Mouse (Mus musculus) CD4-positive, CD25-positive, alpha-beta regulatory T cell, adult 4 months (primary cell): ENCODE results near the gene Hey2. TPM values are rescaled to one million over a fixed set of nuclear protein-coding genes. Genes with fewer than 3 reads are reported as not detected.

Experiments used
- ATAC-seq: one replicate; pipeline ENCODE4 v1.8.0; 2017
- polyA plus RNA-seq, 2 experiments: library from polyadenylated mRNA; unstranded; fragments of 100-300 nt; shearing (Covaris generic); gene quantifications; one replicate each; pipeline ENCODE4 v1.2.1; 2017

The Hey2 gene
- under 1 TPM in 1 of 2 experiments, not detected in 1; 0.15 TPM for polyA plus RNA-seq

- peak; percentile 92 for ATAC-seq
These were observed at the start of gene Hey2 for GRCm38 (mm10) chr10:30842643-30843437. Gene Hey2 (minus strand): TSS chr10:30842801.

- ATAC-seq = no peak
These were observed 40.6 kb upstream of the Hey2 start for GRCm38 (mm10) chr10:30883085-30883760.

GRCm38 (mm10) chr10:30881109-30881508, 38.5 kb upstream of the Hey2 start:
- no peak for ATAC-seq

GRCm38 (mm10) chr10:30845101-30845825, 2.7 kb upstream of the Hey2 start:
- no peak for ATAC-seq

GRCm38 (mm10) chr10:30844191-30845010, 1.8 kb upstream of the Hey2 start:
- no peak for ATAC-seq

- no peak for ATAC-seq
These were observed 1.0 kb upstream of the Hey2 start for GRCm38 (mm10) chr10:30843438-30844190.

GRCm38 (mm10) chr10:30842228-30842627, 373 bp downstream of the Hey2 start:
- ATAC-seq = peak; percentile 5

GRCm38 (mm10) chr10:30840824-30841223, 1.8 kb downstream of the Hey2 start:
- no peak for ATAC-seq

GRCm38 (mm10) chr10:30838188-30838587, 4.4 kb downstream of the Hey2 start:
- no peak for ATAC-seq

- ATAC-seq = peak; percentile 86
These were observed 17.6 kb downstream of the Hey2 start for GRCm38 (mm10) chr10:30825049-30825448.

GRCm38 (mm10) chr10:30810967-30811293, 31.7 kb downstream of the Hey2 start:
- ATAC-seq = peak; percentile 98

- ATAC-seq = peak; percentile 53
These were observed 32.2 kb downstream of the Hey2 start for GRCm38 (mm10) chr10:30810247-30810966.

- peak; percentile 5 for ATAC-seq
These were observed 38.9 kb downstream of the Hey2 start for GRCm38 (mm10) chr10:30803587-30804253.

GRCm38 (mm10) chr10:30802681-30803586, 39.7 kb downstream of the Hey2 start, which contains the start of gene Ncoa7:
Gene Ncoa7 (minus strand): TSS chr10:30803326.
- peak; percentile 75 for ATAC-seq

GRCm38 (mm10) chr10:30802033-30802432, 40.6 kb downstream of the Hey2 start:
- peak; percentile 15 for ATAC-seq

- ATAC-seq = no peak
These were observed 42.7 kb downstream of the Hey2 start for GRCm38 (mm10) chr10:30799713-30800450.

- ATAC-seq = no peak
These were observed 45.9 kb downstream of the Hey2 start for GRCm38 (mm10) chr10:30796469-30797261.

GRCm38 (mm10) chr10:30791016-30791415, 51.6 kb downstream of the Hey2 start:
- ATAC-seq = no peak
